Mouse (Mus musculus) brain, embryonic 14.5 days (tissue): ENCODE measurements at regions not wholly inside any gene's neighbourhood (a gene's known extent, or its start where the extent isn't known, plus 50 kb on each side); places are given as distances from the start of the nearest gene placed in this dataset.

Source experiments
- CTCF ChIP-seq: fragments of 200-500 bp; IDR thresholded peaks from 2 replicates; pipeline ENCODE4 v1.5.1; 2012; ENCODE audit warnings: inconsistent platforms, mild to moderate bottlenecking, moderate library complexity, borderline replicate concordance; ENCODE audit not compliant: insufficient read depth, insufficient read length; ENCODE audit errors: extremely low read depth
- POLR2A ChIP-seq: fragments of 200-500 bp; IDR thresholded peaks from 2 replicates; pipeline ENCODE4 v1.6.1; 2012; ENCODE audit warnings: mild to moderate bottlenecking, inconsistent platforms, borderline replicate concordance; ENCODE audit not compliant: poor library complexity, insufficient read depth, insufficient read length, severe bottlenecking; ENCODE audit errors: extremely low read depth

DNA sequence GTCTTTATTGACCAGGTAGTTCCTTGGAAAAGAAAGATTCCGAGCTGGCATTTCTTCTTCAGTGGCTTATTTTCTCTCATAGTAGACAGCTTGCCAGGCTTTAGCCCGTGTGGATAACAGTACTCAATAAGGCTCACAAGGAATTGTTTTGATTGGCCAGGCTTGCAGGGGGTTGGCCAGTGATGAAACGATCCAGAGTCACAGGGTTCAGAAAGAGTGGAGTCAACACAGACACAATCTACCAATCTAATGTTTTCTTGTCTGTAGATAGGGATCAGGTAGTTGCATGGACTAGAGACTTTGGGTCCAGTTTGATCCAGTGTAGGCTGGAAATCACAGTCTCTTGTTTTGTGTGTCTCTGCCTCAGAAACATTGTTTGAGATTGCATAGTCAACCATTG is 115.8 kb upstream of the Tab2 start:
- no peak for TF ChIP-seq POLR2A
- TF ChIP-seq CTCF, result no peak
